Mouse (Mus musculus): Measurements from ENCODE around the gene Pdp2. TPM values are rescaled to one million over a fixed set of nuclear protein-coding genes. Genes with fewer than 3 reads are reported as not detected.
A peak's percentile ranks its signal among the peaks of the same experiment; 100 is the strongest.

Pdp2 gene
- polyA plus RNA-seq, 1 experiment from 2014 or later = 10.6 TPM

DNA sequence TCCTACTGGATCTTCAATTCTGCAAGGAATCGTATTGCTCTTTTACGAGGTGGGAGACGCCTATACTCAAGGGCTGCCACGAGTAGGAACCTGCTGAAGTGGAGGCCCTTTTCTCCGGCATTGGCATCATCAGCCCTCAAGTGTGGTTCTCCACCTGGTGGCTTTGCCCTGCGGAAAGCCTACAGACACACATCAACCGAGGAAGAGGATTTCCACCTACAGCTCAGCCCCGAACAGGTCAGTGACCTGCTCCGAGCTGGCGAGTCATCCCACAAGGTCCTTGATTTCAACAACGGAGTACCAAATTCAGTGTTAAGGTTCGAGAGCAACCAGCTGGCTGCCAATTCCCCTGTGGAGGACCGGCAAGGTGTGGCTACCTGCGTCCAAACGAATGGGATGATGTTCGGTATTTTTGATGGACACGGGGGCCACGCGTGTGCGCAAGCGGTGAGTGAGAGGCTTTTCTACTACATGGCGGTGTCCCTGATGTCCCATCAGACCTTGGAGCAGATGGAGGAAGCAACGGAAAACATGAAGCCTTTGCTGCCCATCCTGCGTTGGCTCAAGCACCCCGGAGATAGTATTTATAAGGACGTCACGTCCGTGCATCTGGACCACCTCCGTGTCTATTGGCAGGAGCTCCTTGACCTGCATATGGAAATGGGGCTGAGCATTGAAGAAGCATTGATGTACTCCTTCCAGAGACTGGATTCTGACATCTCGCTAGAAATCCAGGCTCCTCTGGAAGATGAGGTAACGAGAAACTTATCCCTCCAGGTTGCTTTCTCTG, 2.5 kb downstream of the Pdp2 start:
- Histone ChIP-seq H3K4me2 (no peak overlapping the region), H3K36me3 (ENCODE audit: control insufficient read depth, insufficient read depth, low read length) (peaks cover 13% of the 10 kb centered on the region), H3K4me3 (ENCODE audit: low read depth, low read length) (no peak overlapping the region), H3K9me3 (ENCODE audit: control insufficient read depth, low read length) (no peaks in the 10 kb centered on the region), H3K9ac (ENCODE audit: low read depth, low read length) (no peak overlapping the region), H3K27me3 (replicated peaks; ENCODE audit: control insufficient read depth, insufficient read depth, low read length) (no peaks in the 10 kb centered on the region), H3K4me1 (replicated peaks; ENCODE audit: control insufficient read depth, insufficient read depth, low read length) (peaks cover 11% of the 10 kb centered on the region), H3K27ac (ENCODE audit: low read depth, low read length) (no peak overlapping the region)
- ATAC-seq (replicated peaks; ENCODE audit: low FRiP score) = no peak
- no peak for DNase-seq (ENCODE audit: low spot score)
- 93% methylated on average over 31 of the region's 31 CpGs for WGBS

DNA sequence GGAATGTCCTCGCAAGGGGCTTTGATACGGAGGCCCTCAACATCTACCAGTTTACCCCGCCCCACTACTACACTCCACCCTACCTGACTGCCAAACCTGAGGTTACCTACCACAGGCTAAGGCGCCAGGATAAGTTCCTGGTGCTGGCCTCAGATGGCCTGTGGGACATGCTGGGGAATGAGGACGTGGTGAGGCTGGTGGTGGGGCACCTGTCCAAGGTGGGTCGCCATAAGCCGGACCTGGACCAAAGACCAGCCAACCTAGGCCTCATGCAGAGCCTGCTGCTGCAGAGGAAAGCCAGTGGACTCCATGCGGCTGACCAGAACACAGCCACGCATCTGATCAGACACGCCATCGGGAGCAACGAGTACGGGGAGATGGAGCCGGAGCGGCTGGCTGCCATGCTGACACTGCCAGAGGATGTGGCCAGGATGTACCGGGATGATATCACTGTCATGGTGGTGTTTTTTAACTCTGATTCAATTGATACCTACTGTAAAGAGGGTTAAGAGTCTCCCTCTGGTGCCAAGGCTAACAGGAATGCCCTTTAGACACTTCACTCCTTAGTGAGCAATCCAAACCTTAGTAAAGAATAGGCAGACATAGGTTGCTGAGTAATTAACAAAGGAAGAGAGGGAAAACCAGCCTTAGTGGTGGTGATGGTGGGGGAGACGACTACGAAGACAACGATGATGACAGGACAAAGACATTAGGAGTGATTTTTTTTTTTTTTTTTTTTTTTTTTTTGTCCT, 3.5 kb downstream of the Pdp2 start:
- Histone ChIP-seq H3K27me3 (replicated peaks; ENCODE audit: control insufficient read depth, insufficient read depth, low read length) (no peaks in the 10 kb centered on the region), H3K9me3 (ENCODE audit: control insufficient read depth, low read length) (no peaks in the 10 kb centered on the region), H3K4me1 (replicated peaks; ENCODE audit: control insufficient read depth, insufficient read depth, low read length) (peaks cover 11% of the 10 kb centered on the region), H3K36me3 (ENCODE audit: control insufficient read depth, insufficient read depth, low read length) (peaks cover 13% of the 10 kb centered on the region), H3K4me2 (no peak overlapping the region), H3K27ac (ENCODE audit: low read depth, low read length) (no peak overlapping the region), H3K9ac (ENCODE audit: low read depth, low read length) (no peak overlapping the region), H3K4me3 (ENCODE audit: low read depth, low read length) (no peak overlapping the region)
- WGBS = 95% methylated on average over 19 of the region's 19 CpGs
- no peak for DNase-seq (ENCODE audit: low spot score)
- no peak for ATAC-seq (replicated peaks; ENCODE audit: low FRiP score)

GRCm38 (mm10) chr8:104595773-104596536, 4.7 kb downstream of the Pdp2 start:
- ATAC-seq (replicated peaks; ENCODE audit: low FRiP score) = no peak
- Histone ChIP-seq H3K4me2 (0 out of 2 replicates have a peak overlapping the region, but pooled peaks have one; percentile 22), H3K9me3 (ENCODE audit: control insufficient read depth, low read length) (no peaks in the 10 kb centered on the region), H3K9ac (ENCODE audit: low read depth, low read length) (no peak overlapping the region), H3K27ac (ENCODE audit: low read depth, low read length) (no peak overlapping the region), H3K36me3 (ENCODE audit: control insufficient read depth, insufficient read depth, low read length) (peaks cover 13% of the 10 kb centered on the region), H3K27me3 (replicated peaks; ENCODE audit: control insufficient read depth, insufficient read depth, low read length) (no peaks in the 10 kb centered on the region), H3K4me1 (replicated peaks; ENCODE audit: control insufficient read depth, insufficient read depth, low read length) (peaks cover 4% of the 10 kb centered on the region), H3K4me3 (ENCODE audit: low read depth, low read length) (no peak overlapping the region)
- DNase-seq (ENCODE audit: low spot score) = no peak
- WGBS = 79% methylated on average over 21 of the region's 21 CpGs

- H3K4me3 ChIP-seq (ENCODE audit: low read depth, low read length) = no peak overlapping the region
- no peak overlapping the region for H3K4me2 ChIP-seq
- WGBS = 77% methylated on average over 6 of the region's 6 CpGs
- H3K27ac ChIP-seq (ENCODE audit: low read depth, low read length) = no peak overlapping the region
- H3K9me3 ChIP-seq (ENCODE audit: control insufficient read depth, low read length) = no peaks in the 10 kb centered on the region
- peaks cover 11% of the 10 kb centered on the region for H3K4me1 ChIP-seq (replicated peaks; ENCODE audit: control insufficient read depth, insufficient read depth, low read length)
- DNase-seq (ENCODE audit: low spot score) (no peak), ATAC-seq (replicated peaks; ENCODE audit: low FRiP score) (no peak)
- no peaks in the 10 kb centered on the region for H3K27me3 ChIP-seq (replicated peaks; ENCODE audit: control insufficient read depth, insufficient read depth, low read length)
- H3K36me3 ChIP-seq (ENCODE audit: control insufficient read depth, insufficient read depth, low read length) = peaks cover 13% of the 10 kb centered on the region
- H3K9ac ChIP-seq (ENCODE audit: low read depth, low read length) = no peak overlapping the region
These were observed 6.4 kb downstream of the Pdp2 start for GRCm38 (mm10) chr8:104597656-104598055.

DNA sequence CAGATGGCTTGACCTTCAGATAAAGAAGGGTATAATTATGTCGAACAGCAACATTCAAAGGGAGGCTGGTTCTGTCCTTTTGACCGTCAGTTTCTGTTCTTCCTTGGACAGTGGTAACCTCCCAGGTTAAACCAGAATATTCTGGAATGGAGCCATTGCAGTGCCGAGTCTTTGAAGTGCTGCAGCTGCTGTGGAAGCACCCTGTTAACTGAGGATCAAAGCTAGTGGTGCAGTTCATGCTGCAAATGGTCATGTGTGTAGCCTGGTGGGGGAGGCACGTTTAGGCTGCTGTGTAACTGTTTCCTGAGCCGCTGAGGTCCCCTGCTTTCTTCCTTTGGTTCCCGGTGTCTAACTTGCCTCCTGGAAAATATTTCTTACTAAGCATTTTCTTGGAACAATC, 7.2 kb downstream of the Pdp2 start:
- Histone ChIP-seq H3K36me3 (ENCODE audit: control insufficient read depth, insufficient read depth, low read length) (peaks cover 13% of the 10 kb centered on the region), H3K27ac (ENCODE audit: low read depth, low read length) (no peak overlapping the region), H3K4me1 (replicated peaks; ENCODE audit: control insufficient read depth, insufficient read depth, low read length) (peaks cover 11% of the 10 kb centered on the region), H3K9me3 (ENCODE audit: control insufficient read depth, low read length) (no peaks in the 10 kb centered on the region), H3K9ac (ENCODE audit: low read depth, low read length) (no peak overlapping the region), H3K4me2 (no peak overlapping the region), H3K27me3 (replicated peaks; ENCODE audit: control insufficient read depth, insufficient read depth, low read length) (no peaks in the 10 kb centered on the region), H3K4me3 (ENCODE audit: low read depth, low read length) (no peak overlapping the region)
- DNase-seq (ENCODE audit: low spot score) (no peak), ATAC-seq (replicated peaks; ENCODE audit: low FRiP score) (no peak)
- 60% methylated on average over 6 of the region's 6 CpGs for WGBS

DNA sequence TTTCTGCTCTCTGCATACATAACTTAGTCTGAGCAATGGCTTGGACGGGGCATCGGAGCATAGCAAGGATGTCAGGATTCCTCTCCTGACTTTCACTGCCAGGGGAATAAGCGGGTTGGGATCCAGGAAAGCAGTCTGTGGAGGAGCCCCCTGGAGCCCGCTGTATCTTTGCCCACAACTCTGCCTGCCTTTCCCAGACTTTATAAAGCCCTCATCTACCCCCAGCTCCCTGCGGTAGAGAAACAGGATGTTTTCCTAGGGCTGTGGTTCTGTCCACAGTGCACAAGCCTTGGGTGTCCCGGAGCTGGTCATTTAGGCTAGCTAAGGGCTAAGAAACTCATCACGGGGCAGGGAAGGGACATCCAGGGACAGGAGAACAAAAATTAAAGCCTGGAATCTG, 10.1 kb downstream of the Pdp2 start:
- 31% methylated on average over 7 of the region's 7 CpGs for WGBS
- peak overlapping the region; percentile 59 for H3K4me2 ChIP-seq
- 0 out of 2 replicates have a peak, but pooled peaks cover 3% of the 10 kb centered on the region for H3K27me3 ChIP-seq (replicated peaks; ENCODE audit: control insufficient read depth, insufficient read depth, low read length)
- H3K36me3 ChIP-seq (ENCODE audit: control insufficient read depth, insufficient read depth, low read length) = no peaks in the 10 kb centered on the region; the same call in 1 of the 2 replicates
- DNase-seq (ENCODE audit: low spot score) (no peak), ATAC-seq (replicated peaks; ENCODE audit: low FRiP score) (no peak)
- H3K27ac ChIP-seq (ENCODE audit: low read depth, low read length) = no peak overlapping the region
- H3K4me1 ChIP-seq (replicated peaks; ENCODE audit: control insufficient read depth, insufficient read depth, low read length) = peaks cover 6% of the 10 kb centered on the region
- H3K9me3 ChIP-seq (ENCODE audit: control insufficient read depth, low read length) = no peaks in the 10 kb centered on the region
- no peak overlapping the region for H3K9ac ChIP-seq (ENCODE audit: low read depth, low read length)
- no peak overlapping the region for H3K4me3 ChIP-seq (ENCODE audit: low read depth, low read length)

DNA sequence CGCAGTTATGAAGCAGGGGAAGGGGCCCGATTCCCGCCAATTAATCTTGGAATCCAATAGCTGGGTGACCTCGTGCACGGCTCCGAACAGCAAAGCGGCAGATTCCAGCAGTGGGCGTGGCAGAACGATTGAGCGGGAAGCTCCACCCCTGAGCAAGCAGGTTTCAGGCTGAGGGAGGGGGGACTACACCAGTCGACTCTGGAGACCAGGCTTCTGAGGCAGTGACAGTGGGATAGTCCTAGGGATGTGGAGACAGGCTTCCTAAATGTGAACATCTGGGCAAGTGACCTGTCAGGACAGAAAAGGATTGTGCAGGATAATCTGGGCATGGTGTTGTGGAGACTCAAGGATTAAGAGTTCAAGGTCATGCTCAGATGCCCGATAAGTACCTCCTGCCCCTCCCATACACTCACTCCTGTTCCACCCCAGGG, 10.7 kb downstream of the Pdp2 start:
- peak; percentile 27 for ATAC-seq (replicated peaks; ENCODE audit: low FRiP score)
- Histone ChIP-seq H3K9ac (ENCODE audit: low read depth, low read length) (no peak overlapping the region), H3K4me1 (replicated peaks; ENCODE audit: control insufficient read depth, insufficient read depth, low read length) (peaks cover 6% of the 10 kb centered on the region), H3K27ac (ENCODE audit: low read depth, low read length) (no peak overlapping the region), H3K27me3 (replicated peaks; ENCODE audit: control insufficient read depth, insufficient read depth, low read length) (0 out of 2 replicates have a peak, but pooled peaks cover 3% of the 10 kb centered on the region), H3K9me3 (ENCODE audit: control insufficient read depth, low read length) (no peaks in the 10 kb centered on the region), H3K36me3 (ENCODE audit: control insufficient read depth, insufficient read depth, low read length) (no peaks in the 10 kb centered on the region; the same call in 1 of the 2 replicates), H3K4me3 (ENCODE audit: low read depth, low read length) (0 out of 2 replicates have a peak overlapping the region, but pooled peaks have one; percentile 17), H3K4me2 (peak overlapping the region; percentile 59)
- WGBS = 2% methylated on average over 12 of the region's 12 CpGs
- DNase-seq (ENCODE audit: low spot score) = no peak

GRCm38 (mm10) chr8:104602468-104603244, 11.4 kb downstream of the Pdp2 start:
- no peaks in the 10 kb centered on the region; the same call in 1 of the 2 replicates for H3K36me3 ChIP-seq (ENCODE audit: control insufficient read depth, insufficient read depth, low read length)
- 0 out of 2 replicates have a peak, but pooled peaks cover 3% of the 10 kb centered on the region for H3K27me3 ChIP-seq (replicated peaks; ENCODE audit: control insufficient read depth, insufficient read depth, low read length)
- 23% methylated on average over 21 of the region's 21 CpGs for WGBS
- H3K9me3 ChIP-seq (ENCODE audit: control insufficient read depth, low read length) = no peaks in the 10 kb centered on the region
- ATAC-seq (replicated peaks; ENCODE audit: low FRiP score) (peak; percentile 84), DNase-seq (ENCODE audit: low spot score) (peak; percentile 81)
- peak overlapping the region; percentile 59 for H3K4me2 ChIP-seq
- H3K27ac ChIP-seq (ENCODE audit: low read depth, low read length) = no peak overlapping the region
- peaks cover 6% of the 10 kb centered on the region for H3K4me1 ChIP-seq (replicated peaks; ENCODE audit: control insufficient read depth, insufficient read depth, low read length)
- no peak overlapping the region for H3K9ac ChIP-seq (ENCODE audit: low read depth, low read length)
- 0 out of 2 replicates have a peak overlapping the region, but pooled peaks have one; percentile 17 for H3K4me3 ChIP-seq (ENCODE audit: low read depth, low read length)
